Mouse (Mus musculus): ENCODE data around the gene Wnt7a.

Wnt7a gene

DNA sequence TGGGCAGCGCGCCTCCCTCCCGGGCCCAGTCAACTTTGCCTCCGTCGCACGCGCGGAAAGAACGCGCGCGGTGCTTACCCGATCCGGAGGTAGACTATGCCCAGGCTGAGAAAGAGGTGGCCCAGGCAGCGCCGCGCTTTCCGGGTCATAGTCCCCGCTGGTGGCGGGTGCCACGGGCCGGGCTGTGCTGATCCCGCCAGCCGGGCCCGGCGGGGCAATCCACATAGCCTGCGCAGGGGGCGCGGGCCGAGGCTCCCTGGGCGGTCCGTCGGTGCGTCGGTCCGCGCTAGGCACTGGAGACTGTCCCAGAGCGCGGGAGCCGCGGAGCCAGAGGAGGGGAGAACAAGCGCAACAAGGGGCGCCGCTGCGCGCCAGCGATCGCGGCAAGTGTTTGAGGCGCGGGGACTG lies at the start of gene Wnt7a:
Wnt7a (minus strand) TSS at position 403 of the 408 bp plus-strand sequence.
- peak; percentile 32 for DNase-seq (ENCODE audit: low spot score)

DNA sequence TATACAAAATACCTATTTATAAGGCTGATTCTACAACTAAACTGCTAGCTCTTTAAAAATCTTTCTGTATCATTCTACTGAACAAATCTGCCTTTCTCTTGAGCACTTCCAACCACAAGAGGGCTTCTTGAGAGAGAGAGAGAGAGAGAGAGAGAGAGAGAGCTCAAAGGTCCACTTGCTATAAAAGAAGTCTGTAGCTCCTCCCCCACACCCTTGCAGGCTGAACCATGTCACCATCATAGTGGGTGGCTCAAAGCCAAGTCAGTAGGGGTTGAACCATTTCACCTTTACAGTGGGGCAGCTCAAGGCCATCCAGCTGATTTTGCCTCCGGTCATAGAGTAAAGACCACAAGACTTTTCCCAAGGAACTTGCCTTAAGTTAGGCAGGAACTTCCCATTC lies 48.3 kb upstream of the Wnt7a start:
- DNase-seq (ENCODE audit: low spot score), result peak; percentile 3

DNA sequence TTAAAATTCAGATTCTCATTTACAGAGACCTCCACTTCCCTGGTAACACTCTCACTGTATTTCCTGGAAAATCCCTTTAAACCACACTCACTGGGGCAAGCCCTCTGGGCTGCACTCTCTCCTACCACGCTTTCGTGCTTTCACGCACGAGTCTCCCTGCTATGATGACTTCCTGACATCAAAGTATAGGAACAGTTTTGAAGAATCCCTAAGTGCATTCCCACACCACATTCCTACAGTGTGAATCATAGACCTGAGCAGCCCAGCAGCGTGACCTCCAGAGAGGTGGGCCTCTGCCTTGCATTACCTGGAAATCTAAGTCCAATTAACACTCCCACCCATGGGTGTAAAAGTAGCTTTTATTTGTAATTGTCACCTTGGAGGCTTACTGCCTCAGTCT lies 43.4 kb upstream of the Wnt7a start:
- DNase-seq (ENCODE audit: low spot score), result no peak

DNA sequence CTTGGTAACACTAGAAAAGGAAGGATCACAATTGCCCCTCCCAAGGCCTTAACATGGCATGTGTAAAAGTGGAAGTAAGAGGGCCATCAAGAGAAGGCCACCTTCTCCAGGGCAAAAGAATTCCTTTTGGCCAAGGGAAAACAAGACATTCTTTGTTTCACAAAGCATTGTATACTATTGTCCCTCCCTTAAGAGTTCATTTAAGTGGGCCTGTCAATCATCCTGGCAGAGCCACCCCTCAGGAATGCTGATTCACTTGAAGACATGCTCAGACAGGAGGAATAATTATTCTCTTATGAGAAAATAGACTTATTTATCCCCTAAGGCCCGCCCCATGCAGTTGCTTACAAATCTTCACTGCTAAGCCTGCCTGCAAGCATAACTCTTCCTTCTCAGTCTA lies 40.9 kb upstream of the Wnt7a start:
- no peak for DNase-seq (ENCODE audit: low spot score)

DNA sequence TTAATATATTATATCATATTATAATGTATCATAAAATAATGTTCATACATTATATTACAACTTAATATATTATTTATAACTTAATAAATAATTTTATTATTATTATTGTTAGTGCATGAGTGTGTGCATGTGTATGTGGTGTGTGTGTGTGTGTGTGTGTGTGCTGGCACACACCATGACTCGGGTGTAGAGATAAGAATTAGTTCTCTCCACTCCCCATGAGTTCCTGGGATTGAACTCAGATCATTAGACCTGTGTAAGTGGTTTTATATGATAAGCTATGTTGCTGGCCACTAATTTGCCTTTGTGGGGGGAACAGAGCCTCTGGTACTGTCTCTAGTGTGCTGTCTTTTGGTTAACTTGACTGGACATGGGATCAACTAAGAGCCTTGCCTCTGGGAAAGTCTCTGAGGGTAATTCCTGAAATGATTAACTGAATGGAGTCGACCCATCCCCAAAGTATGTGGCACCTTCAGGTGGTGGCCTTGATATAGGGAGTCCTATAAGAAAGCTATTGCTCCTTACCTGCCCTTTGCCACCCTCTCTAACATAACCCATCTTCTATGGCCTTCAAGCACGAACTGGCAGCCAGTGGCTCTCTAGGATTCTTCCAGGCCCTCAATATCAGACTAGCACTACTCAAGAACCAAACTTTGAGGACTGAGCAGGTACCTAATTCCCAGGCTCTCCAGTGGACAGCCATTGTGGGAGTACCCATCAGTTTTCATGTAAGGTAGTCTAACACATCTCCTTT lies 38.5 kb upstream of the Wnt7a start:
- no peak for DNase-seq (ENCODE audit: low spot score)

DNA sequence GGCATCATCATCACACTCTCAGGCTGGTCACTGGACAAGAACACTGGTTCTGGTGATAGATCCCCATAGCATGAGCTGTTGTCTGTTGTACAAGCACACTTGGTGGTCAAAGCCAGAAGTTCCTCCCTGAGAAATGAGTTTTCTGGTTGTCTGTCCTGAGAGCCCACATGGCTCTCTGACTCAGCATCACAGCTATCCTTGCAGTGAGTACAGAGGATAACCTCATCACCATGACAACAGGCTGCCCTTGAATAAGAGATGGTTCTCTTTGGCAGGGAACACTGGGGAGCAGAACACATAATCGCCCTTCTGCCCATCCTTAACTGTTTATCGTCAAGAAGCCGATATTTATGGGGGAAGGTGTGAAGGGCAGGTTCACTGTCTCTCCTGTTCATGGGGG lies 34.2 kb upstream of the Wnt7a start:
- no peak for DNase-seq (ENCODE audit: low spot score)

DNA sequence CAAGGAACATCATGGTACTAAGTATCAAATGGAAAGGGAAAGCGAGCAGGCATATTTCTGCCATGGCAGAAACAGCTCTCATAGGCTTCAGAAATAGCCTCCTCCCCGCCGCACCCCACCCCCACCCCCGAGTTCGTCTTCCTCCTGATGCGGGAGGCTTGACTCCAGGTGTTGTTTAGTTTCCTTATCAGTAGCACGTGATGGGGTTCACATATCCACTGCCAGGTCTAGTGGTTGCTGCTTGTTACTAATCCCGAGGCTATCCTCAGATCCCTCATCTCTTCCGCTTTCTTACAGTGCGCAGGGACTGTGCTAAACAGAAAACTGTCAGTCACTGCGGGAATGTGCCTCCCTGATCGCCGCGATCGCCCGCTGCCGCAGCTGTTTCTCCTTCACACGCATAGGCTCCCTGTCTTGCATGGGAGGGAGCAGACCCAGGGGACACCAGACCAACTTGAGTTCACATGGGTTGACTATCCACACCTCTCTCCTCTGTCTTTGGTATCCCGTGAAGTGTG lies 30.0 kb upstream of the Wnt7a start:
- DNase-seq (ENCODE audit: low spot score), result peak; percentile 16

DNA sequence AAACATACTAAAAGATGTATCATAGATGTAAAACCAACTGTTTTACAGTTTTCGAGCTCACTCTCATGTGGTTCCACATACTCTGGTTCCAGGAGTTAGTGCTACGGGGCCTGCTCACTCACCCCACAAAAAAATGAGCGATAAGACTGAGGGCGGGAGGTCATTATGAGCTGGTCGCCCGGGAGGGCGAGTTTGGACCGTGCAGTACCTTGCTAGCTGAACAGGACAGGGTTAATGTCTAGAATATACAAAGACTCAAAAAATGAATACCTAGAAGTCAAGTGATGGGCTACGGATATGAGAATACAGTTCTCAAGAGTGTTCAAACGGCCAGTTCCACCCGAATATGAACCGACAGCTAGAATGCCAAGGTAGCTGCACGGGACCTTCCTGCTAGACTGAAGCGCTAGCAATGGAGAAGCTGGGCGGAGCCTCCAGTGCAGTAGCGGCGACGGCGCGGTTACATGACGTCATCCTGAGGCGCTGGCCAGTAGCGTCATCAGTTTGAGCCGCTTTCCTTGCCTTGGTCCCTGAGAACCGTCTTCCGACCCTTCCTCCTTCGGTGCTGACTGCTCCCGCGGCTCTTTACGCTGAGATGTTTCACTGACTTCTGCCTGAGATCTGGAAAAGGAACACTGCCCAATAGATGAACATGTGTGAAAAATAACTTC lies 29.4 kb upstream of the Wnt7a start:
- peak; percentile 99 for DNase-seq (ENCODE audit: low spot score)

DNA sequence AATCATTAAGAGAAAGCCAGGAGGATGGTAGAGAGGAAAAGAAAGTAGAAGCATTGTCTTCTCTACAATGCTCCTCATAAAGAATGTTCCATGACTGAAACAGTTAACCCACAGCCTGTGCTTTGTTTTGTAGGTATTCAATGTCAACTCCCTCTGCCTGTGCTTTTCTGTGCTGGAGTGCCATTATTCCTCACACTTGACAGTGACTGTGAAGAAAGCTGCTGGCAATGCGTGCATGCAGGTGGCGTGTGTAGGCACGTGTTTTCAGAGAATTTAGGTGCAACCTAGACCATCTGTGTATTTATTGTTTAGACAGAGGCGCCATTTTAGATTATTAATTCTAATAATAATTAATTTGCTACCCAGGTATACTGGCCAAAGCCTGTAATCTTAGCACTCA lies 13.0 kb upstream of the Wnt7a start:
- no peak for DNase-seq (ENCODE audit: low spot score)

DNA sequence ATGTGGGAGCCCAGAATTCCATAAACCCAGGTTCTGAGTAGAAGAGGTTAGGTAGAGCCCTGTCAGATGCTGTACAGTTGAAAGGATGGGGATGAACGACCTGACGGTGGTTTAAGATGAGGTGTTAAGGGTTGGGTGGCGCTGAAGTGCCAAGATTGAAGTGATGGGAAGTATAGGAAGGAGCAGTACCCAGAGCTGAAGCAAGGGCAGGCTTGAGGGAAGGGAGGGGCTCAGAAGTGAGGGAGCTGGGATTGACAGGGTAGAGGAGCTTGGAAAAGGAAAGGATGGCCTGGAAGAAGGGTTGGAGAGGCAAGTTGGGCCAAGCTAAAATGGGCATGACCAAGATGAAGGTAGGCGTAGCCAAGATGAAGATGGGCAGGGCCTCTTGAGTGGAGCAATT lies 10.5 kb upstream of the Wnt7a start:
- DNase-seq (ENCODE audit: low spot score), result no peak

DNA sequence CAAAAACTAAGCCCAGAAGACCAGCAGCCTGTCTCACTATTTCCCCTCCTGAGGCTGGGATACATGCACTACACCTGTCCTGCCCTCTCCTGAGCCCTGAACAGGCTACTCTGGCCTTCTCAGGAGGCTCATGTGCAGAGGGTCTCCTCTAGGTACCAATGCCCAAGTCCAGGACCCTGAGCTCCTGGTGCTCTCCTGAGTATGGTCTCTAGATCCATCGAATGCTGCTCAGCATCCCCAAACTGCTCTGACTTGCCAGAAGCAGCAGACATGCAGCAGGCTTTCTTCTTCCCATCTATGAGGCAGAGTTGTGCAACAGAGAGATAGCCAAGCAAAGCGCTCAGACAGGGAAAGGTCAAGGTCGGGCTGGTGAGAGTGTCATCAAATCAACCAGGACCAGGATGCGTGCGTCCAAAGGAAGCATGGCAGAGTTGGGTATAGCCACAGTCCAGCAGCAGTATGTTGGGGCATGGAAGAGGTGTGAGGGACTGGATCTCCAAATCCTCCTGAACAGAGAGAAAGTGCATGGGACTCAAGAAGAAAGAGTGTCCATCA lies 6.2 kb upstream of the Wnt7a start:
- DNase-seq (ENCODE audit: low spot score), result no peak

DNA sequence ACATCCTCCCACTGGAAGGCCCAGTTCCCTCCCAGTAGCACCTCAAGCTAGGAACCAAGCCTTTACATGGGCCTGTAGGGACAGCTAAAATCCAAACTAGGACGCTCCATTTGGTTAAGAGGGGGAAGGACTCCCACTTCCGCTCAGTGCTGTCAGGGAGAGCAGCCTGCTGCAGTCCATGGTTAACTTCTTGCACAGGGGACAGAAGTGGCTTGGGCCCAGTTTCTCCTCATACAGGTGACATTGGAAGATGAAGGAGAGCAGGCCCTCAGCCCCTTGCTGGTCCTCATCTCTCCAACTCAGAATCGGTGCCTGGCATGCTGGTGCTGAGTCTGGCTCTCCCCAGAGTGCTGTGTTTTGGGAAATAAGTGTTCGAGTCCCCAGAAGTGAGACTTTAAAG lies 5.0 kb upstream of the Wnt7a start:
- DNase-seq (ENCODE audit: low spot score), result no peak

DNA sequence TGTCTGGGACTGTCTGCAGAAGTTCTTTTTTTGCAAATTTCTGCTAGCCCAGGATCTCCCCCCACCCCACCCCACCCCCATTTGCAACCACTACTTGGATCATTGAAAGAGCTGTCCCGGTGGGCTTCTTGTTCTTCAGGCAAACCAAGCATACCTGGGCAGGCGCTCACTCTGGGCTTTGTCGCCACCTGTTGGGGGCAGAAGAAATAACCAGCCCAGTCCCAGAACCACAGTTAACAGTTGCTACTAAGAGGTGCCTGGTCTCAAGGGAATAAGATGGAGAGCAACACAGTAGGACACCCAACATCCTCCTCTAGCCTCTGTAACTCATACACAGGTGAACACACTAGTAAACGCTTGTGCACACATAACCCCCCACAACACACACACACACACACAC lies 3.7 kb upstream of the Wnt7a start:
- peak; percentile 76 for DNase-seq (ENCODE audit: low spot score)

DNA sequence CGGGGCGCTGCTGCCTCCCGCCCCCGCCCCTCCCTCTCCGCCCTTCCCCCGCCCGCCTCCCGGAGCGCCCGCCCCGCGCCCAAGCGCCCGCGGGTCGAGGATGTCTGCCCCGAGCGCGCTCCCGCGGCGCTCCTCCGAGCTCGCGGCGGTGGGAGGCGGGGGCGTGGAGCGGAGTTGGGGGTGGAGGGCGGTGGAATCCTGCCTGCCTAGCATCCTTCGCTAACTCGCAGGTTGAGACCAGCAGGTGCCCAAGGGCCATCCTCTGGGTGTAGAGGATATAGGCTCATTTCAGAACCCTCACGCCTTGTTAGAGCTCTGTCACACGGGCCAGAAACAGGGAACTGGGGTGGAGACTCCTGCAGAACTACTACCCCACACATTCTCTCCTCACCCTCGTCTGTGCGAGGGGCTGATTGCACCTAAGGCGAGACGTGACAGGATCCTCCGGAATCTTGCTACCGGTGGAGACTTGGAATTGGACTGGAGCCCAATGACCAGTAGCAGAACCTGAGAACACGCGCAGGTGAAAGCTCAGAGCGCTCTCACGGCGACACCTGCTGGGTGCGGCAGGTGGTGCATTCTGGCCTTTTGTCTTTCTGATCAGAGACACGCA lies 312 bp upstream of the Wnt7a start:
- peak; percentile 83 for DNase-seq (ENCODE audit: low spot score)

DNA sequence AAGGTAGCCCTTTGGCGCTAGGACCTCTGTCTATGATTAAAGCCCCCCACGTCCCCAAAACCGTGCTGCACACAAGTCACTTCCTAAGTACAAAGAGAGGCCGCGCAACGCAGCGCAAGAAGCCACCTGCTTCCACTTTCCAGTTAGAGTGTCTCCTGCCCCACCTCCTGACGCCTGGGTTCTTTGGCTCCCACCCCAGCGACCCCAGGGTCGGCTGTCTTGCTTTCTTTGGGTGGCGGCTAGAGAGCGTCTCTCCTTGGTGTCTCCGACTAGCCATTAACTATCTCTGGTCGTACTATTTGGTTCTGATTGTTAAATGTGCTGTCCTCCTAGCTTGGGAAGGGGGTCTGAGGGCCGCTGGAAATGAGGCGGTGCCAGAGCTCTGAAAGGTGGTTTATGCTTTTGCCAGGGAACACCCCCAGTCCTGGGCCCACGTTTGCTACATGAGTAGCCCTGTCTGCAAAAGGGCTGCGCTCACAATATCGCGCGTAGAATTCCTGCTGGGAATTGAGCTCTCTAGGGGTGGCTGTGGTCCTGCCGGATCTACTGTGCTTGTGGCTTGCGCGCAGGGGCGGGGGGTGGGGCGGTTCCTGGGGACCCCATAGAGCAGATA lies 889 bp downstream of the Wnt7a start:
- no peak for DNase-seq (ENCODE audit: low spot score)

DNA sequence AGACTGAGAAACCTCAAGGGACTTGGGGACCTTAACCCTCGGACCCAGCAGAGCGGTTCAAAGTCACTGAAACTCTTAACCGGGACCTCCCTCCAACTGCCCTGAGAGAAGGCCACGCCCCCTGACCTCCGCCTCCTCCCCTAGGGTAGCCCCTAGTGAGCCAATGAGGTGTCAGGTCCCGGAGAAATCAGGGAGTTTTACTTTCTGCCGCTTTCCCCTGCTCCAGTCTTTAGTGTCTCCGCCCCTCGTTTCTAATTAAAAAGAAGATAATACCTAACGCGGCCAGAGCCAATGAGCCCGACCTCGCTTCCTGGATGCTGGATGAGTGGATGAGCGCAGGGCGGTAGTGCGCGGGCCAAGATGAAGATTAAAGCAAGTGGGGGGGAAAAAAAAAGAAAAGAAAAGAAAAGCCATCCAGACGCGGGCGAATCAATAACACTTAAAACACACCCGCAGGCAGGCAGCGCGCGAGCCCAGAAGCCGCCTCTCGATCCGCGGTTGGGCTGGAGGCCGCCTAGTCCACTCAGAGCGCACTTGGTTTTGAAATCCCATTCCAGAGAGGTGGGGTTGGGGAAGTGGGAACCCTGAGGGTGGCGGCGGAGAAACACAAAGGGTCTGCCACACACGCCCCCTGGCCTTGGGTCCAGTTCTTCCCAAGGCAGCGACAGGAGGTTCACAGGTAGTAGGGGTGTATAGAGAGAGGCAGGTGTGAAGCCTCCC lies 1.6 kb downstream of the Wnt7a start:
- DNase-seq (ENCODE audit: low spot score), result peak; percentile 59

DNA sequence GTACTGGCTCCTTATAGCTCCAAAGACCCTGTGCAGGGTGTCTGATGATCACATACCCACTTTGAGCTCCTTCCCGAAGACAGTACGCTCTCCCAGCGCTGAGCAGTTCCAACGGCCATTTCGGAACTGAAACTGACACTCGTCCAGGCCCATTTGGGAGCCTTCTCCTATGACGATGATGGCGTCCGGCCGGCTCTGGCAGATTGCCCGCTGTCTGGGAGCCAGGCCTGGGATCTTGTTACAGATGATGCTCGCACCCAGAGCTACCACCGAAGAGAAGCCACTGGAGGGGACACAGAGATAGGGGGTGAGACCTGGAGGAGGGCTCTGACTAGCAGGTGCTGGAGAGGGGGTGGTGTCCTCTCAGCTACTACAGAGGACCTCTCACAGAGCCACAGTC lies 2.5 kb downstream of the Wnt7a start:
- no peak for DNase-seq (ENCODE audit: low spot score)

DNA sequence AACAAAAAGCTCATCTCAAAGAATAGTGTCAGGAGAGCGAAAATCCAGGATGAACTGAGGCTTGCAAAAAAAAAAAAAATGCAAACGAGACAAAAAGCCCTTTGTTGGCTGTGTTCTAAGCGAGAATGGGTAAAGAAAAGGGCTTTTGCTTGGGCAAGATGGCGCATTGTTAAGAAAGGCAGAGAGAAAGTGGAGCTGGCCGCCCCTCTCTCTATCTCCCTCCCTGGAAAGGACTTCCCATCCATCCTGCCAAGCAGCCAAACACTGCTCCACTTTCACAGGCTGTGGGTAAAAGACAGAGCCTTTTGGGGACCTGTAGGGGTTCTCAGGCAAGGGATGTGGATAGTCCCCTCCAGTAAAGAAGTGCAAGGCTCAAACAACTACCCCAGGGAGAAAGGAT lies 9.6 kb downstream of the Wnt7a start:
- DNase-seq (ENCODE audit: low spot score), result no peak

DNA sequence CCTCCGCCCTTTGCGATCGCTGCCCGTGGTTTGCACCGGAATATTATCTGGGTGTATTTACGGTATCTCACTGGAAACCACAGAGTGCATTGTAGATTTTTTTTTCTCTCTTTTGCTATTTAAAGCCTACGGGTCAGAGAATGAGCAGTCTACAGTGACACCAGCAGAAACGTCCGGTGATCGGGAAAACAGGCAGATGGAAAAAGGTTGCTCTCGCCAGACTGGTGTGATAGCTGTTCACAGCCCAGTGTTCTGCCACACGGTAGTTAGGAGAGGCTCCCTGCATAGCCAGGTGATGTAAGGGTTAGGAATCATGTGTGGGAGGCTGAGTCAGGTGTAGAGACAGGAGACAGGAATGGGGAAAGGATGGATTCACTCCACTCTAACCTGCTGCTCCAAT lies 10.6 kb downstream of the Wnt7a start:
- DNase-seq (ENCODE audit: low spot score), result no peak

DNA sequence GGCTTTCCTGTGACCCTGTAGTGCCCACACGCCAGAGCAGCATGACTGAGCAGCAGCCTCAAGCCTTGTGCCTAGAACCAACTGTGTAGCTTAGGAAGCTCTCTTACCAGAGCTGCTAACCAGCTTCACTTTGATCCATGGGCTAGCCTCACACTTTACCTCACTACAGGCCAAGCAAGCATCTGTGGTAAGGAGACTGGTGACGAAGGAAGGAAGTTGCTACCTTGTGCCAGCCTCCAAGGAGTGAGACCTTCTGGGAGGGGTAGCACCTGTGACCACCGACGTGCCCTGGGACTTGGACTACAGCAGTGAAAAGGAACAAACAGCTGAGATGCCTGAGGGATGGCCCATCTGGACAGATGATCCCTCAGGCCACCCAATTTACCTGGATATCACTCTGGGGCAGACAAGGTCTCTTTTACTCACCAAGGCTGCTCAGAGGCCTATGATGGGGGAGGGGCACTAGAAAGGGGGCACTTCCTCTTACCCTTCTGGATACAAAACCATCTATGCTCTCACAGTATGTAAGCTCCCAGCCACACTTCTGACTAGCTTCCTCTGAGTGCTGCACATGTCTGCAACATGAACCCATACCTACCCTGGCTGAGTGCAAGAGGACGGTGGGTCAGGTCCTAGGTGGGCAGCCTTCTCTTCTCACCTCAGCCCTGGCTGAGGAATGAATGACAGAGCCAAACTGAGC lies 18.5 kb downstream of the Wnt7a start:
- DNase-seq (ENCODE audit: low spot score), result no peak

DNA sequence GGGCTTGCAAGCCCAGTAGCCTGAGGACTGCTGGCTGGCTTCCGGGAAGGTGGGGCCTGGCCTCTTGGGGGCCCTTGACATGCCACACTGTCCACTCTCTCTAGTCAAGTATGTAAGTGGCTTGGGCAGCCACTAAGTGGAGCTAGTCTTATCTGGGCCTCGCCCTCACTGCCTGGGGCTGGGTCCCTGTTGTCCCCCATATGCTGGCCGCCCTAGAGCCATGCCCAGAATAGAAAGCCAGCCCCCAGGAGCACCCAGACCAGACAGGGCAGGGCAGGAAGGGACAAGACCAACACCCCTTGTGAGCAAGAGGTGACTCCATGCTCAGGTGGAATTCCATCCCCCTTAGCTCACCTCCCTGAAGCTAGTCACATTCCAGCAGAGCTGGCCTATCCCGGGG lies 22.0 kb downstream of the Wnt7a start:
- no peak for DNase-seq (ENCODE audit: low spot score)
